Mouse (Mus musculus) midbrain, embryonic 15.5 days (tissue): Measurements from ENCODE around the gene Pifo. TPM values are rescaled to one million over a fixed set of nuclear protein-coding genes. Genes with fewer than 3 reads are reported as not detected.

Experiments
- polyA plus RNA-seq: library from polyadenylated mRNA; unstranded; fragments of >200 nt; fragmentation: Nextera tagmentation; extraction: Ambion mirVana; gene quantifications from 2 replicates; pipeline ENCODE4 v1.2.1, GENCODE M21; 2015

Pifo gene
- polyA plus RNA-seq, 1 experiment from 2014 or later = 6.1 TPM

Other genes with a start within 250 kb of the Pifo start
- 63.4 and 68.6 TPM in 2 replicates for gene Rap1a, start 213.3 kb downstream of the Pifo start, polyA plus RNA-seq
- 0.14 and 0.17 TPM in 2 replicates for gene Adora3, start 143.8 kb downstream of the Pifo start, polyA plus RNA-seq
- 0.18 TPM in 1 of 2 replicates, not detected in the other for gene Tmigd3, start 143.7 kb downstream of the Pifo start, polyA plus RNA-seq
- 0.34 and 0.38 TPM in 2 replicates for gene I830077J02Rik, start 82.0 kb downstream of the Pifo start, polyA plus RNA-seq
- 100 and 101 TPM in 2 replicates for gene Wdr77, start 55.3 kb downstream of the Pifo start, polyA plus RNA-seq
- 486 and 492 TPM in 2 replicates for gene Atp5f1, start 54.5 kb downstream of the Pifo start, polyA plus RNA-seq
- gene Ovgp1, start 40.9 kb downstream of the Pifo start, polyA plus RNA-seq = 4.5 and 6.1 TPM in 2 replicates
- 0.22 TPM in 1 of 2 replicates, not detected in the other for gene Chil5, start 18.2 kb upstream of the Pifo start, polyA plus RNA-seq
- gene Chia1, start 98.6 kb upstream of the Pifo start, polyA plus RNA-seq = 1.2 TPM in 2 replicates
- gene Chil3, start 152.9 kb upstream of the Pifo start, polyA plus RNA-seq = 0.10 TPM in 1 of 2 replicates, not detected in the other
- gene Chil4, start 204.9 kb upstream of the Pifo start, polyA plus RNA-seq = not detected in 2 replicates